Mouse (Mus musculus) gastrocnemius, postnatal 36 days (tissue): Measurements from ENCODE around the gene 2310034C09Rik. TPM values are rescaled to one million over a fixed set of nuclear protein-coding genes. Genes with fewer than 3 reads are reported as not detected.
"Not testable (repeated sequence)": the region's sequence is repeated elsewhere in the genome, so short reads cannot be mapped to it uniquely, and the experiment has no call there.

ENCODE experiments used
- DNase-seq, 2 experiments: peaks; one replicate each; pipeline ENCODE4 v3.0.0; 2022
- intact Hi-C: fragments of 180-260 bp; cut with DNase I; formaldehyde crosslinking; loops from one replicate; pipeline ENCODE4 v1.15.1; 2025
- long read RNA-seq, 2 experiments: library from polyadenylated mRNA; stranded (forward); transcript quantifications; one replicate each; pipeline ENCODE4 v2.0.0; 2021
- total RNA-seq, 2 experiments: library from RNA; stranded (reverse); gene quantifications; 2 replicates each; pipeline ENCODE4 v1.2.3; 2021

Gene 2310034C09Rik
- not detected for total RNA-seq
- long read RNA-seq, experiment 1: 0 reads
- long read RNA-seq, experiment 2: 0 reads

GRCm38 (mm10) chr16:88758547-88758946, at the start of gene 2310034C09Rik:
2310034C09Rik (plus strand) TSS chr16:88758847.
- DNase-seq, intact Hi-C loops: not testable (repeated sequence)

GRCm38 (mm10) chr16:88710757-88711156, 47.9 kb upstream of the 2310034C09Rik start:
- intact Hi-C loops: no loop called here

GRCm38 (mm10) chr16:88711245-88711644, 47.4 kb upstream of the 2310034C09Rik start:
- intact Hi-C loops: no loop called here
- DNase-seq: no peak

More at GRCm38 (mm10) chr16:88710757-88711156, 47.9 kb upstream of the 2310034C09Rik start:
- no peak for DNase-seq

GRCm38 (mm10) chr16:88716549-88716948, 42.1 kb upstream of the 2310034C09Rik start:
- DNase-seq: no peak
- intact Hi-C loops: no loop called here

- DNase-seq: no peak
- intact Hi-C loops: no loop called here
Observed at GRCm38 (mm10) chr16:88720031-88720430, 38.6 kb upstream of the 2310034C09Rik start.

GRCm38 (mm10) chr16:88728812-88729275, 29.8 kb upstream of the 2310034C09Rik start, which contains the start of gene Krtap13-1:
Krtap13-1 (plus strand) TSS chr16:88728862.
- peak; percentile 4 to 16 for DNase-seq
- intact Hi-C loops: no loop called here

- intact Hi-C loops: no loop called here
- DNase-seq: no peak
Observed at GRCm38 (mm10) chr16:88735391-88735790, 23.3 kb upstream of the 2310034C09Rik start.

- no peak for DNase-seq
- intact Hi-C loops: no loop called here
Observed at GRCm38 (mm10) chr16:88744750-88745340, 13.8 kb upstream of the 2310034C09Rik start.

- DNase-seq: no peak
- intact Hi-C loops: no loop called here
Observed at GRCm38 (mm10) chr16:88747943-88748342, 10.7 kb upstream of the 2310034C09Rik start.

- intact Hi-C loops, DNase-seq: not testable (repeated sequence)
Observed at GRCm38 (mm10) chr16:88751535-88751934, 7.1 kb upstream of the 2310034C09Rik start, which contains the start of gene Krtap13. Krtap13 (minus strand) TSS chr16:88751635.

GRCm38 (mm10) chr16:88774106-88774505, 15.5 kb downstream of the 2310034C09Rik start, which contains the start of gene 2310057N15Rik:
2310057N15Rik (minus strand) TSS chr16:88774206.
- intact Hi-C loops: no loop called here

GRCm38 (mm10) chr16:88777596-88777995, 18.9 kb downstream of the 2310034C09Rik start, which contains the start of gene Gm5965:
Gm5965 (plus strand) TSS chr16:88777896.
- no peak for DNase-seq
- intact Hi-C loops: no loop called here

More at GRCm38 (mm10) chr16:88774106-88774505, 15.5 kb downstream of the 2310034C09Rik start, which contains the start of gene 2310057N15Rik:
- DNase-seq: no peak

GRCm38 (mm10) chr16:88786786-88787185, 28.1 kb downstream of the 2310034C09Rik start:
- DNase-seq: no peak
- intact Hi-C loops: no loop called here

Other genes with a start within 250 kb of the 2310034C09Rik start
- not detected for gene Cldn8, start 195.7 kb upstream of the 2310034C09Rik start, total RNA-seq
- not detected for gene Krtap24-1, start 146.6 kb upstream of the 2310034C09Rik start, total RNA-seq
- gene 2310079G19Rik, start 131.2 kb upstream of the 2310034C09Rik start, total RNA-seq: under 1 TPM in 1 of 2 experiments, not detected in 1; 0.49 TPM
- not detected for gene Krtap26-1, start 111.1 kb upstream of the 2310034C09Rik start, total RNA-seq
- not detected for gene Krtap27-1, start 87.2 kb upstream of the 2310034C09Rik start, total RNA-seq
- gene 2310061N02Rik, start 50.9 kb upstream of the 2310034C09Rik start, total RNA-seq: not detected
- not detected for gene Krtap13-1, start 30.0 kb upstream of the 2310034C09Rik start, total RNA-seq
- not detected for gene Krtap13, start 7.2 kb upstream of the 2310034C09Rik start, total RNA-seq
- not detected for gene 2310057N15Rik, start 15.4 kb downstream of the 2310034C09Rik start, total RNA-seq
- gene Gm5965, start 19.0 kb downstream of the 2310034C09Rik start, total RNA-seq: not detected
- gene Gm20741, start 53.4 kb downstream of the 2310034C09Rik start, total RNA-seq: not detected
- gene Krtap15, start 61.4 kb downstream of the 2310034C09Rik start, total RNA-seq: not detected
- gene Krtap14, start 67.3 kb downstream of the 2310034C09Rik start, total RNA-seq: not detected
- gene Krtap19-1, start 110.6 kb downstream of the 2310034C09Rik start, total RNA-seq: not detected
- gene Krtap19-2, start 115.4 kb downstream of the 2310034C09Rik start, total RNA-seq: not detected
- gene Krtap19-3, start 119.2 kb downstream of the 2310034C09Rik start, total RNA-seq: not detected
- not detected for gene Krtap19-4, start 126.2 kb downstream of the 2310034C09Rik start, total RNA-seq
- gene Krtap19-5, start 137.6 kb downstream of the 2310034C09Rik start, total RNA-seq: not detected
- gene Krtap19-9b, start 173.4 kb downstream of the 2310034C09Rik start, total RNA-seq: not detected
- gene Krtap16-3, start 204.0 kb downstream of the 2310034C09Rik start, total RNA-seq: not detected